Mouse (Mus musculus): ENCODE results near the gene Gm17654.
"Not testable (repeated sequence)": the region's sequence is repeated elsewhere in the genome, so short reads cannot be mapped to it uniquely, and the experiment has no call there.

The Gm17654 gene

DNA sequence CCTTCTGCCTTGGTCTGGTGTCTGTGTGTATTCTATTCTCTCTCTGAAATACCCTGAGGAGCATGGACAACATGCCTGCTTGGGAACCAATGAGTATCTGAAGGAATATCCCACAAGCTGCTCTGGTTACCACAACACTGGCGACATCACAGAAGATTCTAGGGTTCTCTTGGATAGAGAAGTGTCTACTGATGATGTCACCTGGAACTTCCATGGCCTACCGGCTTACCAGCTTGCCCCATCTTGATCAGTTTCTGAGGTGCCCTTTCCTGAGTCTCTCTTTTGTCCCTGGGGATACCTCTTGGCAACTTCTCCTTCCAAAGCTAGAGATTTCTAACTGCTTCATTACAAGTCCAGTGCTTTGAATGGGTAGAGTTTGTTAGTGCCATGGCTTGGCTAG, at the start of gene Gm17654:
TSS of gene Gm17654 (minus strand) at position 101 of the 400 bp plus-strand sequence.
- CTCF ChIA-PET, POLR2A ChIA-PET: not testable (repeated sequence)

DNA sequence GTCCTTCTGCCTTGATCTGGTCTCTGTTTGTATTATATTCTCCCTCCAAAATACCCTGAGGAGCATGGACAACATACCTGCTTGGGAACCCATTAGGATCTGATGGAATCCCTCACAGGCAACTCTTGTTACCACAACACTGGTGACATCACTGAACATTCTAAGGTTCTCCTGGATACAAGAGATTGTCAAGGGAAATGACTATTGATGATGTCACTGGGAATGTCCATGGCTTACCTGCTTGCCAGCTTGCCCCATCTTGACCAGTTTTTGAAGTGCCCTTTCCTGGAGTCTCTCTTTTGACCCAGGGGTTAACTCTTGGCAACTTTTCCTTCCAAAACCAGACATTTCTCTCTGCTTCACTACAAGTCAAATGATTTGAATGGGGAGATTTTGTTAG, 29.0 kb upstream of the Gm17654 start, which contains the start of gene Gm10375:
TSS of gene Gm10375 (minus strand) at position 101 of the 400 bp plus-strand sequence.
- POLR2A ChIA-PET, CTCF ChIA-PET: not testable (repeated sequence)

DNA sequence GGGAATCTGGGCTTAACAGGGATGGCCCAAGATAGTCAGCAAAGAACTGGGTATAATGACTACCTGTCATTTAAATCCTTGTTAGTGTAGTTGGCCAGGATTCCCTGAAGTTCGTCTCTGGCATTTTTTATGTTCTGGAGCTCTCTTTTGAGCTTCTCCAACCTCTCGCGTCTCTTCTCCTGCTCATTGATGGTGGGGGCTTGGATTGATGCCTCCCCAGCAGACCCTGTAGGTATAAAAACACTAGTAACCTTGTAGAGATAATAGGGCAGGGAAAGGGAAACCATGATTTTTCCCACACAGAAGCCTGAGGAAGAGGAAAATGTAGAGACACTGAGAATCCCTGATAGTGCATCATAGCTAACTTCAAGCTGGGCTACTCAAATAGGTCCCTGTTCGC, 977 bp downstream of the Gm17654 start:
- POLR2A ChIA-PET, CTCF ChIA-PET: not testable (repeated sequence)

DNA sequence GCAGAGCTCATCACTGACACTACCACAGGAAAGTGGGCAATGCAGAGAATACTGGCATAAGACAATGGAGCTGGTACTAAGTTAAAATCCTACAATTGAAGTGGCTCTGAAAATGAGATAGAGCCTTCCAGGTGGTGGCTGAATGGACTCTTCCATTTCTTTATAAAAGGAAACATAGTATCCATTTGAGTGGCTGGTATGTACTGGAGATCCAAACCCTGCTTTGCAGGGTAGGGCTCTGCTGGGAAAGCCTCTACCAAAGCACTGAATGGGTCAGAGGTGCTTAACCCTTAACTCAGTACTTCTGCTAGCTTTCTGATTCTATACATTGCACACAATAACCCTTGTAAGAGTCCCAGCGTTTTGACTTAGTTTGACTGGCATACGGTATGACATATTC, 26.7 kb downstream of the Gm17654 start:
- CTCF ChIA-PET, POLR2A ChIA-PET: not testable (repeated sequence)

DNA sequence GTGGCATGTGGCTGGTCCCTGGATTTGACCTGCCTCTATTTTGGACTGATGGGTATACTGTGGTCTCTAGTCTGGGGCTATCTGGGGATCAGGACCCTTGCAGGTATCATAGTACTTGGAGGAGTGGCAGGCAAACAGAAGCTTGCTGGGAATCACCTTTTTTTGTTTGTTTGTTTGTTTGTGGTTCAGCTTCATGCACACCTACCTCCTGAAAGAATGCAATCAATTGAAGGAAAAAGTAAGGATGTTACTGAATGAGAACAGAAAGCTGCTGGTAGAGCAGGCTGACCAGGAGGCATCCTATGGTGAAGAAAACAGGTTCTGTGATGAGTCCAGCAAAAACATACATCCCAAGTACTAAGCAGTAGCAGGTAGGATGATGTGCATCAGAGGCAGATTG, 32.7 kb downstream of the Gm17654 start:
- CTCF ChIA-PET, POLR2A ChIA-PET: not testable (repeated sequence)

DNA sequence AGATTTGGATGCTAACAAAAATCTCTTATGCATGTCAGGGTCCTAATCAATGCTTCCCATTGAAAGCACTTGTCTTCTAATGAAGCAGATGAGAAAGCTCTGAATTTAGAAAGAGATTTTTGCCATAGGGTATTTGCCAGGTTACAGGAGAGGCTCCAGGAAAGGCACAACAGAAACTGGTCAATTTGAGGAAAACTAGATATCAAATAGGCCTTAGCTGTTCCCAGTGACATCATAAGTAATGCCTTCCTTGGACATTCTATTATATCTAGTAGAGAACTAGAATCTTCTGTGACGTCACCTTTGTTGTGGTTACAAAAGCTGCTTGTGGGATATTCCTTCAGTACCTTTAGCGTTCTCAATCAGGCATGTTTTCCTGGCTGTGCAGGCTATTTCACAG, 35.7 kb downstream of the Gm17654 start, which contains the start of gene Gm5799:
TSS of gene Gm5799 (plus strand) at position 301 of the 400 bp plus-strand sequence.
- CTCF ChIA-PET, POLR2A ChIA-PET: not testable (repeated sequence)

DNA sequence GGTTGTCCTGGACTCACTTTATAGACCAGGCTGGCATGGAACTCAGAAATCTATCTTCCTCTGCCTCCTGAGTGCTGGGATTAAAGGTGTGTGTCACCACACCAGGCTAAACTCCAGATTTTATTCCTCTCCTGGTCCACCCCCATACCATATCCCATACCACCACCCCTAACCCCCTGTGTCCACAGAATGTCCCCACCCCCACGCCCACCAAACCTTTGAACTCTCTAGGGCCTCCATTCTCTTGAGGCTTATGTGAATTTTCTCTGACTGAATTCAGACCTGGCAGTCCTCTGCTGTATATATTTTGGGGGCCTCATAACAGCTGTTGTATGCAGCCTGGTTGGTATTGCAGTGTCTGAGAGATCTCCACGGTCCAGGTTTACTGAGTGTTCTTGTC, 40.8 kb downstream of the Gm17654 start:
- POLR2A ChIA-PET, CTCF ChIA-PET: not testable (repeated sequence)

DNA sequence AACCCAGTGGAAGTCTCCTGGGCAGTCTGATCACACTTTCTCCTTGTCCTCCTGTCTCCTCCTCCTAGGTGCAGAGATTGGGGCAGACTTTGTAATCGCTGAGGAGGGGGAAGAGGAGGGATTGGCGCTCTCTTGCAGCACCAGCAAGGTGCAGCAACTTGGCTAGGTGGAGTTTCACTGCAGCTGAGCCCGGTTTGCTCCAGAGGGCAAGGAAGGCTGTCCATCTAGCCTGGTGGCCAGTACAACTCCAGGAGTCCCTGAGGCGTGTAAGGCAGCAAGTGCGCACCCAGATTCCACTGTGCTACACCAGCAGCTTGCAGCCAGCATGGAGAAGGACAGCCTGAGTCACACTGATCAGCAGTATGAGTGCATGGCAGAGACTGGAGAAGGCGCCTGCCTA, 46.6 kb downstream of the Gm17654 start:
- CTCF ChIA-PET, POLR2A ChIA-PET: not testable (repeated sequence)

DNA sequence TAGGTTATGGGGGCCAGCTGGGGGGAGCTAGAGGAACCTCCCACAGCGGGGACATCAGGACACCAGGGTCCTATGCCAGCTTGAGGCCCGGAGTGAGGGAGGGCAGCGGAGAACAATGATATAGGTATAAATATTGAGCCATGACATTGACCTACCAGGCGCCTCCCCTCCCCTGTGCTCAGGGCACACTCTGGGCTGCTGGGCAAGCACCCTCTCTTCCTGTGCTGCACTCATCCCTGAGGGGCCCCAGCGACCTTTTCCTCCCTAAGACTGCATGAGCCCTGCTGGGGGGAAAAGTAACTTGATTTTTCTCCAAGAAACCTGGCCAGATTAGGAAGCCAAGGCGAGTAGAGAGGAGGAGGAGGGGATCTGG, 46.9 kb downstream of the Gm17654 start:
- CTCF ChIA-PET = not testable (repeated sequence)

DNA sequence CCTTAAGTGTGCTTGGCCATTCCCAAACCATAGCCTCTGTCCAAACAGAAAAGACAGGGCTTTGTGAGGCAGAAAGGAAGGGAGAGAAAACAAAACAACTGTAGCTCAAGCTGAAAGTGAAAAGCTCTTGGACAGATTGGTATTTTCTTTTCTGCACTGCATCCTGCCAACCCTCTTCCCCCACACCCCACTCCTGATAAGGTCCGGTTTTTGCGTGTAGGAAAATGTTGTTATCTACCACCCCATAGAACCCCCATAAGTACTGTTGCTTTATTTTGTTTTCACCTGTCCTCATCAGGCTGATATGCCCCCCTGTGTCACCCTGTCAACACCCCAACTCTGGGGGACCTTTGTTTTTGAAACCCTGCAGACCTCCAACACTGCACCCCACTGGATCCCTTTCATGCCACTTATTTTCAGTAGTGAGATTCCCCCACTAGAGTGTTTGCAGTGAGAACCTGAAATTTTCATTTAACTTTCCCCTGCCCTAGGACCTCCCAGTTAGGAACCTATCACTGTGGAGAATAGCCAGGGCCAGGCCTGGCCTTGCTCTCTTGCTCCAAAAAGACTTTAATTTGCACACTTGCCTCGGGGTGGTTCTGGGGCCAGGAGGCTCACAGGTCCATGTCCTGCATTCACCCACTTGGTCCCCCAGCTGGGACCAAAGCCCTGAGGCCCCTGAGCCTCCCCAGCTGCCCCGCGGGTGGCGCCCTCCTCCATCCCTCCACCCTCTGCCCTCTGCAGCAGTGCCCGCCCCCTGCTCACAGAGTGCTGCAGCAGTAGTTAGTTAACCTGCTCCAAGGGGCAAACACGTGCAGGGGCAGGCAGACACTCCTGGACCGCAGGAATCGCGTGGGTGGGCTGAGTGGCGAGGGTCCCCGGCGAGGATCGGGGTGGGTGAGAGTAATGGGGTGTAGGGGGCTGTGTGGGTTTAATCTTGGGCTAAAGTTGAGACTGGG, 47.6 kb downstream of the Gm17654 start:
- POLR2A ChIA-PET, CTCF ChIA-PET: not testable (repeated sequence)

More for the DNA sequence above, 46.9 kb downstream of the Gm17654 start:
- POLR2A ChIA-PET = not testable (repeated sequence)
